Mouse (Mus musculus) MEL (cell line): ENCODE data around the gene Tab1. TPM values are rescaled to one million over a fixed set of nuclear protein-coding genes. Genes with fewer than 3 reads are reported as not detected.

Experiments
- DNase-seq: peaks from one replicate; pipeline ENCODE4 v3.0.0; 2011; ENCODE audit warnings: low read depth, low spot score
- H3K27ac ChIP-seq: 2 replicates; pipeline ENCODE4 v1.5.1; 2012; ENCODE audit warnings: low read depth, mild to moderate bottlenecking, control low read depth, low read length, moderate library complexity; ENCODE audit not compliant: control insufficient read depth
- H3K27me3 ChIP-seq, 2 experiments: fragments of 150-350 bp in 1 of 2; sonication (generic) in 1 of 2; 2 replicates each; pipeline ENCODE4 v1.6.1; 2012; ENCODE audit warnings: low read length in 2 of 2, mild to moderate bottlenecking in 2 of 2, improper control_type of control experiment in 1 of 2, moderate library complexity in 1 of 2; ENCODE audit not compliant: insufficient read depth in 2 of 2, control insufficient read depth in 1 of 2
- H3K36me3 ChIP-seq, 2 experiments: 2 replicates each; pipeline ENCODE4 v1.6.1; 2012 to 2014; ENCODE audit warnings: low read length in 2 of 2, improper control_type of control experiment in 1 of 2, inconsistent platforms in 1 of 2, mild to moderate bottlenecking in 1 of 2; ENCODE audit not compliant: insufficient read depth in 2 of 2, control insufficient read depth in 1 of 2
- H3K4me1 ChIP-seq, 2 experiments: fragments of 150-350 bp in 1 of 2; sonication (generic) in 1 of 2; 2 replicates each; pipeline ENCODE4 v1.6.1; 2012; ENCODE audit warnings: low read length in 2 of 2, improper control_type of control experiment in 1 of 2, mild to moderate bottlenecking in 1 of 2; ENCODE audit not compliant: insufficient read depth in 2 of 2, control insufficient read depth in 1 of 2
- H3K4me3 ChIP-seq, 2 experiments: fragments of 150-350 bp in 1 of 2; sonication (generic) in 1 of 2; 2 replicates each; pipeline ENCODE4 v1.5.1; 2012; ENCODE audit warnings: low read depth in 2 of 2, low read length in 2 of 2, mild to moderate bottlenecking in 2 of 2, moderate library complexity in 2 of 2, control low read depth in 1 of 2, improper control_type of control experiment in 1 of 2; ENCODE audit not compliant: control insufficient read depth in 1 of 2, insufficient read depth in 1 of 2
- H3K79me2 ChIP-seq: 2 replicates; pipeline ENCODE4 v1.6.1; 2012; ENCODE audit warnings: mild to moderate bottlenecking, low read length, moderate library complexity; ENCODE audit not compliant: control insufficient read depth, poor library complexity, insufficient read depth
- H3K9ac ChIP-seq: 2 replicates; pipeline ENCODE4 v1.6.1; 2012; ENCODE audit warnings: low read depth, mild to moderate bottlenecking, control low read depth, low read length, moderate library complexity; ENCODE audit not compliant: control insufficient read depth, poor library complexity, severe bottlenecking
- H3K9me3 ChIP-seq: fragments of 150-350 bp; sonication (generic); replicated peaks from 2 replicates; pipeline ENCODE4 v1.6.1; 2012; ENCODE audit warnings: mild to moderate bottlenecking, low read length, improper control_type of control experiment, moderate library complexity; ENCODE audit not compliant: insufficient read depth
- BHLHE40 ChIP-seq: IDR thresholded peaks from 2 replicates; pipeline ENCODE4 v1.6.1; 2012; ENCODE audit warnings: low read depth, mild to moderate bottlenecking, inconsistent platforms, low read length, improper control_type of control experiment, borderline replicate concordance
- CHD1 ChIP-seq: IDR thresholded peaks from 2 replicates; pipeline ENCODE4 v1.6.1; 2012; ENCODE audit warnings: low read depth, mild to moderate bottlenecking, inconsistent platforms, low read length, improper control_type of control experiment
- CHD2 ChIP-seq: IDR thresholded peaks from 2 replicates; pipeline ENCODE4 v1.6.1; 2011; ENCODE audit warnings: low read length, improper control_type of control experiment
- HCFC1 ChIP-seq: IDR thresholded peaks from 2 replicates; pipeline ENCODE4 v1.6.1; 2012; ENCODE audit warnings: low read depth, mild to moderate bottlenecking, inconsistent platforms, low read length, improper control_type of control experiment, moderate library complexity
- KAT2A ChIP-seq: conservative IDR thresholded peaks from 2 replicates; pipeline ENCODE4 v1.6.1; 2012; ENCODE audit warnings: low read depth, low read length, improper control_type of control experiment, inconsistent platforms
- MAZ ChIP-seq: IDR thresholded peaks from 2 replicates; pipeline ENCODE4 v1.6.1; 2012; ENCODE audit warnings: low read depth, mild to moderate bottlenecking, inconsistent platforms, low read length, improper control_type of control experiment
- MEF2A ChIP-seq: IDR thresholded peaks from 2 replicates; pipeline ENCODE4 v1.6.1; 2014; ENCODE audit warnings: low read depth, mild to moderate bottlenecking, inconsistent platforms, low read length, improper control_type of control experiment; ENCODE audit not compliant: poor library complexity, insufficient replicate concordance, severe bottlenecking; ENCODE audit errors: extremely low read depth
- MXI1 ChIP-seq: IDR thresholded peaks from 2 replicates; pipeline ENCODE4 v1.6.1; 2011; ENCODE audit warnings: mild to moderate bottlenecking, low read depth, low read length, improper control_type of control experiment
- MYB ChIP-seq: IDR thresholded peaks from 2 replicates; pipeline ENCODE4 v1.6.1; 2011; ENCODE audit warnings: mild to moderate bottlenecking, low read depth, low read length, improper control_type of control experiment
- POLR2AphosphoS5 ChIP-seq: IDR thresholded peaks from 2 replicates; pipeline ENCODE4 v1.6.1; 2012; ENCODE audit warnings: low read depth, borderline replicate concordance, mild to moderate bottlenecking, inconsistent platforms, low read length, moderate library complexity, mixed read lengths
- SIN3A ChIP-seq: IDR thresholded peaks from 2 replicates; pipeline ENCODE4 v1.6.1; 2012; ENCODE audit warnings: low read length, improper control_type of control experiment, inconsistent platforms
- TAL1 ChIP-seq: IDR thresholded peaks from 2 replicates; pipeline ENCODE4 v1.6.1; 2012; ENCODE audit warnings: mild to moderate bottlenecking, inconsistent platforms, low read length, moderate library complexity, mixed read lengths
- TBP ChIP-seq: IDR thresholded peaks from 2 replicates; pipeline ENCODE4 v1.8.0; 2011; ENCODE audit warnings: low read depth, low read length, improper control_type of control experiment
- UBTF ChIP-seq: IDR thresholded peaks from 2 replicates; pipeline ENCODE4 v1.6.1; 2012; ENCODE audit warnings: low read depth, mild to moderate bottlenecking, inconsistent platforms, low read length, improper control_type of control experiment, moderate library complexity, borderline replicate concordance; ENCODE audit not compliant: insufficient read depth
- USF1 ChIP-seq: IDR thresholded peaks from 2 replicates; pipeline ENCODE4 v1.6.1; 2014; ENCODE audit warnings: low read depth, mild to moderate bottlenecking, inconsistent platforms, low read length, improper control_type of control experiment, moderate library complexity
- USF2 ChIP-seq, 2 experiments: IDR thresholded peaks; 2 replicates each; pipeline ENCODE4 v1.6.1; 2011 to 2012; ENCODE audit warnings: improper control_type of control experiment in 2 of 2, low read length in 2 of 2, borderline replicate concordance in 1 of 2, inconsistent platforms in 1 of 2, low read depth in 1 of 2, mild to moderate bottlenecking in 1 of 2; ENCODE audit not compliant: insufficient read depth in 1 of 2
- ZMIZ1 ChIP-seq: IDR thresholded peaks from 2 replicates; pipeline ENCODE4 v1.6.1; 2012; ENCODE audit warnings: low read depth, mild to moderate bottlenecking, inconsistent platforms, low read length, improper control_type of control experiment, moderate library complexity
- ZNF384 ChIP-seq: IDR thresholded peaks from 2 replicates; pipeline ENCODE4 v1.6.1; 2012; ENCODE audit warnings: low read depth, mild to moderate bottlenecking, inconsistent platforms, low read length, improper control_type of control experiment
- polyA plus RNA-seq, 2 experiments: library from polyadenylated mRNA; stranded (reverse) in 1 of 2; unstranded in 1 of 2; fragments of >175 nt in 1 of 2; fragments of >200 nt in 1 of 2; gene quantifications; 2 replicates each; pipeline versions ENCODE4 v1.2.1 to v1.2.4; 2012; ENCODE audit warnings: low replicate concordance in 2 of 2, low read depth in 1 of 2; ENCODE audit not compliant: insufficient read length in 2 of 2, insufficient read depth in 1 of 2, missing spikeins in 1 of 2
- total RNA-seq: library from RNA; depleted of rRNA; stranded (reverse); fragments of 300-350 nt; gene quantifications from 2 replicates; pipeline ENCODE4 v1.2.3, GENCODE M21; 2012

Tab1 gene
- total and polyA plus RNA-seq, 3 experiments: 23.3 to 31.1 TPM; not detected in 1

DNA sequence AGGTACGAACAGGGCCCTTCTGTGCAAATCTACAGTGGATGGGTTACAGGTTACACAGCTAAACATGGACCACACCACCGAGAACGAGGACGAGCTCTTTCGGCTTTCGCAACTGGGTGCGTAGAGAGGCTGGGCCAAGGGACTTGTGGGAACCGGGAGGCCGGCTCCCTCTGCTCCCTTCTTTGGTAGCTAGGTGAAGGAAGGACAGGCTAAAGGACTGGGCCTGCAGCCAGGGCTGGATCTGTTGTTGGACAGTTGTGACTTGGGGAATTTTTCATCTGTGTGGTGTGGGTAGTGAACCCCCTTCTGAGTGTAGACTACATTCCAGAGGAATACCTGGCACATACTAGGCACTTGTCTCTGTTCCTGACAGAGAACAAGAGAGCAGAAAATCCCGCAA lies 19.7 kb downstream of the Tab1 start:
- H3K36me3 ChIP-seq: peaks cover 0 to 4% of the 10 kb centered on the region in 2 experiments; a peak in 1 of 4 replicates
- no peaks in the 10 kb centered on the region for H3K9me3 ChIP-seq
- H3K27ac ChIP-seq: no peak overlapping the region
- no peak overlapping the region for H3K4me3 ChIP-seq
- H3K4me1 ChIP-seq: no peaks in the 10 kb centered on the region
- no peak for TF ChIP-seq ZMIZ1
- TF ChIP-seq MXI1: no peak
- no peak for TF ChIP-seq KAT2A
- no peak for TF ChIP-seq TBP
- no peak for TF ChIP-seq SIN3A
- TF ChIP-seq USF1: no peak
- no peak for TF ChIP-seq HCFC1
- TF ChIP-seq ZNF384: no peak
- TF ChIP-seq TAL1: no peak
- no peak for TF ChIP-seq MYB
- no peak for TF ChIP-seq BHLHE40
- H3K27me3 ChIP-seq: no peaks in the 10 kb centered on the region
- H3K9ac ChIP-seq: no peak overlapping the region
- no peak for DNase-seq
- H3K79me2 ChIP-seq: no peaks in the 10 kb centered on the region

DNA sequence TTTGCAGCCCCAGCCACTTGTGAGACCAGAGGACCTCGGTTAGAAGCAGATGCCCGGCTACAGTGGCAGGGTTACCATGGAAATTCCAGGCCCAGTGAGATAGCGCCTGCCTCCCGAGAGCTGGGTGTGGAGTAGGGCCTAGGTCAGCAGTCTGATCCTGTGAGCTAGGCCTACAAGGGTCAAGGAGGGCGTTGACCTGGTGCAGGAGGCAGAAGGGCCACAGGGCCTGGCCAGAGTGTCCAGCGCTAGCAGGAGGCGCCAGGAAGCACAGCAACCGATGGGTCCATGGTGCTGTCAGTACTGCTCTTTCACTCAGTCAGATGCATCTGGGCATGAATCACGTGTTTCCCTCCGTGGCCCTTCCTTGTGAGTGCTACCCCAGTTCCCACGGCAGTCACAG lies 20.8 kb downstream of the Tab1 start:
- TF ChIP-seq MEF2A (no peak), USF2 (IDR thresholded peaks at IDR 0.05; ENCODE audit: borderline replicate concordance in 1 of 2, insufficient read depth in 1 of 2, low read depth in 1 of 2, low read length in 2 of 2) (no peak), POLR2AphosphoS5 (no peak), UBTF (no peak), USF1 (no peak), TAL1 (no peak), ZMIZ1 (no peak), MAZ (no peak), CHD1 (no peak), CHD2 (no peak)

More for the DNA sequence above, 20.8 kb downstream of the Tab1 start:
- Histone ChIP-seq H3K79me2 (no peaks in the 10 kb centered on the region), H3K4me1 (no peaks in the 10 kb centered on the region), H3K9me3 (no peaks in the 10 kb centered on the region), H3K9ac (no peak overlapping the region), H3K27me3 (no peaks in the 10 kb centered on the region), H3K27ac (no peak overlapping the region), H3K4me3 (no peak overlapping the region), H3K36me3 (peaks cover 0 to 4% of the 10 kb centered on the region in 2 experiments; a peak in 1 of 4 replicates)
- DNase-seq: no peak
